Mouse (Mus musculus): Measurements from ENCODE around the gene Dhx36.

Dhx36 gene

GRCm38 (mm10) chr3:62418387-62419138, 88.2 kb downstream of the Dhx36 start:
- no peak for DNase-seq

Data from right cerebral cortex, postnatal 4 days (tissue).